Mouse (Mus musculus) ES-E14 (cell line): ENCODE measurements at regions not wholly inside any gene's neighbourhood (a gene's known extent, or its start where the extent isn't known, plus 50 kb on each side); places are given as distances from the start of the nearest gene placed in this dataset.

Experiments used
- DNase-seq: peaks from one replicate; pipeline ENCODE4 v3.0.0-alpha.2; 2013; ENCODE audit warnings: low read depth, low spot score
- H3K27ac ChIP-seq: 2 replicates; pipeline ENCODE4 v1.5.1; 2012; ENCODE audit warnings: low read depth, mild to moderate bottlenecking, low read length, moderate library complexity, mixed read lengths; ENCODE audit not compliant: poor library complexity, insufficient read depth, severe bottlenecking
- H3K36me3 ChIP-seq: 2 replicates; pipeline ENCODE4 v1.6.1; 2012; ENCODE audit warnings: mild to moderate bottlenecking, low read length, moderate library complexity, mixed read lengths; ENCODE audit not compliant: control insufficient read depth, poor library complexity, insufficient read depth, severe bottlenecking
- H3K4me1 ChIP-seq, 2 experiments: fragments of 150-350 bp in 1 of 2; sonication (generic) in 1 of 2; 2 replicates each; pipeline ENCODE4 v1.6.1; 2012; ENCODE audit warnings: low read length in 2 of 2, mild to moderate bottlenecking in 1 of 2, mixed read lengths in 1 of 2; ENCODE audit not compliant: control insufficient read depth in 2 of 2, insufficient read depth in 2 of 2, poor library complexity in 1 of 2
- H3K4me3 ChIP-seq, 2 experiments: fragments of 150-350 bp in 1 of 2; sonication (generic) in 1 of 2; 2 replicates each; pipeline ENCODE4 v1.5.1; 2012; ENCODE audit warnings: low read length in 2 of 2, low read depth in 1 of 2, mild to moderate bottlenecking in 1 of 2, mixed read lengths in 1 of 2; ENCODE audit not compliant: insufficient read depth in 1 of 2, poor library complexity in 1 of 2, severe bottlenecking in 1 of 2
- H3K9ac ChIP-seq: 2 replicates; pipeline ENCODE4 v1.6.1; 2012; ENCODE audit warnings: low read depth, mild to moderate bottlenecking, low read length, mixed read lengths; ENCODE audit not compliant: poor library complexity, insufficient read depth, severe bottlenecking
- H3K9me3 ChIP-seq: fragments of 150-350 bp; sonication (generic); 2 replicates; pipeline ENCODE4 v1.6.1; 2012; ENCODE audit warnings: low read depth, mild to moderate bottlenecking, low read length; ENCODE audit not compliant: control insufficient read depth, insufficient read depth
- CHD2 ChIP-seq: IDR thresholded peaks from 2 replicates; pipeline ENCODE4 v1.6.1; 2014; ENCODE audit warnings: mild to moderate bottlenecking, low read depth, low read length, inconsistent platforms
- HCFC1 ChIP-seq: IDR thresholded peaks from 2 replicates; pipeline ENCODE4 v1.6.1; 2012; ENCODE audit warnings: low read length, inconsistent platforms, borderline replicate concordance; ENCODE audit not compliant: insufficient read depth
- MAFK ChIP-seq: IDR thresholded peaks from 2 replicates; pipeline ENCODE4 v1.6.1; 2014; ENCODE audit warnings: mild to moderate bottlenecking, low read depth, low read length, inconsistent platforms; ENCODE audit not compliant: insufficient read depth
- ZC3H11A ChIP-seq: IDR thresholded peaks from 2 replicates; pipeline ENCODE4 v1.6.1; 2012; ENCODE audit warnings: low read depth, mild to moderate bottlenecking, inconsistent platforms, low read length, borderline replicate concordance
- ZNF384 ChIP-seq: IDR thresholded peaks from 2 replicates; pipeline ENCODE4 v1.6.1; 2012; ENCODE audit warnings: low read depth, low read length, inconsistent platforms
- in situ Hi-C, 2 experiments: fragments of 600-800 bp; cut with MboI; formaldehyde crosslinking; loops; one replicate each; pipeline ENCODE4 v1.15.1; 2025; ENCODE audit warnings: low sequenced_read_pairs in 2 of 2, inconsistent platforms in 1 of 2; ENCODE audit not compliant: unreplicated experiment in 2 of 2

DNA sequence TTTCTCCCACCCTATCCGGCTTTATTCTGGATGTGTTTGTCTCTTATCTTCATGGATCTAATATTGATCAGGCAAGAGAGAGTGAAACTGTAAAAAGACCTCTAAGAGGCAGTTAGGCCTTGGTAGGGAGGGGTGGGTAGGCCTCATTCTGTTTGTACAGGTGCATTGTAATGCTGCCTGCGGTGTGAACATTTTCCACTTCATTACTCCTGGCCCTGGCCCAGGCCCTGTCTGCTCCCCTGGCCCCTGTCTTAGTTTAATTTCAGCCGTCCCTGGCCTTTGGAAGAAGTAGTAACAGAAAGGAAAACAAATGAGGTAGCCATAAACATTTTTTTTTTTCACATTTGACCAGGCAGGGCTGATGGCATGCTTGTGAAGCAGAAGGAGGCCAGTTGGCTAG lies 81.8 kb upstream of the Jun start:
- H3K9me3 ChIP-seq: no peaks in the 10 kb centered on the region
- in situ Hi-C loops: no loop called here
- TF ChIP-seq CHD2: no peak
- TF ChIP-seq ZNF384: no peak
- TF ChIP-seq MAFK: no peak
- no peak for TF ChIP-seq HCFC1
- TF ChIP-seq ZC3H11A: no peak
- no peak overlapping the region for H3K27ac ChIP-seq
- H3K4me3 ChIP-seq: no peak overlapping the region
- DNase-seq: no peak
- H3K9ac ChIP-seq: no peak overlapping the region
- H3K4me1 ChIP-seq: no peaks in the 10 kb centered on the region
- no peaks in the 10 kb centered on the region for H3K36me3 ChIP-seq

DNA sequence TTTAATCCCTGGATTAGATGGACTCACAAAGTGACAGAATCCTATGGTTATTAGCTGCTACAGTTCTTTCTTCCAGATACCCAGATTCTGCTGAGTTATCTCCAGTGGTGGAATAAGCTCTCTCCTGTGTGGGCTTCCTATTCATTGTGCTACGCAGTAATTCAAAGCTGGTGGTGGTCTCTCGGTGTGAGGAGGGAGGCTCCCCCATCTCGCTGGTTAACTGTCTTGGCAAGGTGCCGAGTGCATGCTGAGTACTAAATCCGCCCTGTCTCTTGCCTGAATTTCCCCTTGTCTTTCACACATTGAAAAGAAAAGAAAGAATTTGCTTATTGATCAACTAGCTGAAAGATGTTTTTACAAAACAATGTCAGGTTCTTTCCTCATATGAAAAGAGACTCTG lies 82.6 kb upstream of the Jun start:
- in situ Hi-C loops: no loop called here

DNA sequence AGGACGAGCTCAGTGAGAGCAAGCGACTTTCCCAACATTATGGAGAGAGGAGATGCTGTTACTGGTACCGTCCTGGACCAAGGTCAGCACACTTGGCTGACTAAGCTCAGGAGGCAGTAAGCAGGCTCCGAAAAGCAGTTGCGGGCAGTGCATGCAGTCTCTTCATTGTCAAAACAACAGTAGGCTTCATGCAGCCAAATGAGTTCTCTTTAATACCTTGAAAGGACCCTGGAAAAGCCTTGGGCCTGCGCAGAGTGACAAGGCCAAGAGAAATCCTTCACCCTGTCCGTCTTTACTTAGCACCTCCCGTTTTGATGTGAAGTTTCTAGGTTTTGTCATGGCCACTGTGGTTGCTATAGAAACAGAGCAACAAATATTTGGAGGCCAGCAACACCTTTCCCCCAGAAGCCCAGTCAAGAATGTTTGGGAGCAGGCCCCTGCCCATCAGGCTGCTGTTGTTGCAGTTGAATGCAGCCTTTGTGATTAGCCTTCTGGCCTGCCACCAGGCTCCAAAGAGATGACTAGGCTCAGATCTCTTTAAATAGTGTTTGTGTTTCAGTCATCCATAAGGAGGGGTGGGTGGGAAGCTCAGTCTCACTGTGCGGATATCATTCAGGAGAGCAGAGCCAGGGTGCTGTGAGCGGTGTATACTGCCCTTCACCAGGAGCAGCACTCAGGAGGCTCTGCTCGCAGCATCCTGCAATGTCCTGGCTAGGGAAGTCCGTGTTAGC lies 85.6 kb upstream of the Jun start:
- TF ChIP-seq ZC3H11A: no peak
- no peak for TF ChIP-seq MAFK
- TF ChIP-seq CHD2: no peak
- TF ChIP-seq ZNF384: no peak
- no peak for TF ChIP-seq HCFC1
- no peak overlapping the region for H3K27ac ChIP-seq
- no peak overlapping the region for H3K9ac ChIP-seq
- DNase-seq: no peak
- no peaks in the 10 kb centered on the region for H3K9me3 ChIP-seq
- H3K36me3 ChIP-seq: no peaks in the 10 kb centered on the region
- no peak overlapping the region for H3K4me3 ChIP-seq
- in situ Hi-C loops: no loop called here
- no peaks in the 10 kb centered on the region for H3K4me1 ChIP-seq

More for the DNA sequence above, 82.6 kb upstream of the Jun start:
- Histone ChIP-seq H3K4me1 (no peaks in the 10 kb centered on the region), H3K36me3 (no peaks in the 10 kb centered on the region), H3K9me3 (no peaks in the 10 kb centered on the region), H3K4me3 (no peak overlapping the region), H3K9ac (no peak overlapping the region), H3K27ac (no peak overlapping the region)
- DNase-seq: no peak
- TF ChIP-seq ZC3H11A (no peak), HCFC1 (no peak), ZNF384 (no peak), MAFK (no peak), CHD2 (no peak)

DNA sequence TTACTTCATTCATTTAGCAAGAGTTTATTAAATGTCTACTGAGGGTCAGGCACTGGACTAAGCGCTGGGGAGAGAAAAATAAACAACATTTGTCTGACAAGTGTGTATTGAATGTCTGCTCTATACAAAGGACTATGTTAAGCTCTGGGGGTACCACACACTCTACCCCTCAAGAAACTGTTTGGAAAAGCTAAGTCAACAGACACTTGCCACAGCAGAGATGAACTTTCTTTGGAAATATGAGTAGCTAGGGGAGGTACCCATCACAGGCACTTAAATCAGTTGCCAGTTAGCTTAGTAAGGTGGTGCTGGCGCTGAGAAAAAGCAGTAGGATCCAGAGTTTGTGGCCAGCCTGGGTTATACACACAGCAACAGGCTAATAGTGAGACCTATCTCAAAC lies 86.7 kb upstream of the Jun start:
- DNase-seq: no peak
- in situ Hi-C loops: no loop called here
- no peaks in the 10 kb centered on the region for H3K36me3 ChIP-seq
- no peaks in the 10 kb centered on the region for H3K4me1 ChIP-seq
- no peak overlapping the region for H3K27ac ChIP-seq
- no peaks in the 10 kb centered on the region for H3K9me3 ChIP-seq
- no peak for TF ChIP-seq ZC3H11A
- no peak for TF ChIP-seq ZNF384
- no peak overlapping the region for H3K9ac ChIP-seq
- no peak overlapping the region for H3K4me3 ChIP-seq

DNA sequence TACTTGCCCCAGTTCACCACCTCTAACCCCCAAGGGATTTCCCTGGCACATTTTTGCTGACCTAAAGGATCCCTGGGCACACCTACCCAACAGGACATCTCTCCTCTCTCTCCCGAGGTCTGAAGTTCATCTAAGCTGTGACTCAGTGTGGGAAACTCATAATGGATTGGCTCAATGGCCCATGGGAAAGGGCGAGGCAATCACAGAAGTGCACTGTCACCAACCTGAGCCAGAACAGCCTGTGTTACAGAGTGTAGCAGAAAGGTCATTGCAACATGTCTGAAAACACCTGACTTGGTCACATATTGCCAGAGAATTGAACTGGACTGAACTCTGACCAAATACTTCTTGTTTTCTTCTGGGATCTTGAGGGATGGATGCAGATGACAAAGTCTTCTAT lies 89.2 kb upstream of the Jun start:
- in situ Hi-C loops: no loop called here
- no peak overlapping the region for H3K9ac ChIP-seq
- H3K9me3 ChIP-seq: no peaks in the 10 kb centered on the region
- H3K27ac ChIP-seq: no peak overlapping the region
- no peak for DNase-seq
- H3K4me1 ChIP-seq: no peaks in the 10 kb centered on the region
- TF ChIP-seq ZNF384: no peak
- no peak for TF ChIP-seq MAFK
- no peak for TF ChIP-seq ZC3H11A
- no peak for TF ChIP-seq HCFC1
- TF ChIP-seq CHD2: no peak
- no peak overlapping the region for H3K4me3 ChIP-seq
- H3K36me3 ChIP-seq: no peaks in the 10 kb centered on the region
